Comparison of ENCODE assay signal across 11 mouse cellular contexts in genomic region chr3:55572297-55572681, GRCm38 (mm10).
DNase-seq lines count a peak whose midpoint lies in the region; ATAC-seq lines count a peak whose summit lies in the region.
"Had no signal": no experiment of that assay in that cellular context is flagged by ENCODE, and none has a peak within 500 bp of the region (broad histone marks: within the 10 kb centered on the region; RNA-seq: fewer than 3 reads in every experiment).

No protein-coding gene starts in this region.

- H3K36me3 ChIP-seq in forebrain, embryonic 13.5 days (ENCODE audit: poor library complexity, severe bottlenecking): no peaks in the 10 kb centered on the region
- no peaks in the 10 kb centered on the region for H3K36me3 ChIP-seq in forebrain, embryonic 10.5 days (replicated peaks)
- H3K36me3 ChIP-seq in forebrain, embryonic 16.5 days (ENCODE audit: control insufficient read depth, insufficient read depth): no peaks in the 10 kb centered on the region
- H3K36me3 ChIP-seq in midbrain, embryonic 13.5 days: no peaks in the 10 kb centered on the region

- H3K4me2 ChIP-seq in forebrain, embryonic 13.5 days: peak overlapping the region; percentile 21; the same call in 1 of the 2 replicates
- H3K4me2 ChIP-seq in forebrain, embryonic 16.5 days (ENCODE audit: low read length): peak overlapping the region; percentile 33
- H3K4me2 ChIP-seq in midbrain, embryonic 13.5 days (replicated peaks): peak overlapping the region; percentile 34; the same call in 1 of the 2 replicates

- H3K9me3 ChIP-seq in forebrain, embryonic 13.5 days (replicated peaks): no peaks in the 10 kb centered on the region
- H3K9me3 ChIP-seq in forebrain, embryonic 10.5 days: no peaks in the 10 kb centered on the region
- no peaks in the 10 kb centered on the region for H3K9me3 ChIP-seq in forebrain, embryonic 16.5 days (ENCODE audit: control insufficient read depth, low read length)
- H3K9me3 ChIP-seq in midbrain, embryonic 13.5 days: no peaks in the 10 kb centered on the region

- WGBS in forebrain, embryonic 13.5 days: 70% methylated on average over 4 of the region's 4 CpGs
- 82% methylated on average over 4 of the region's 4 CpGs for WGBS in forebrain, embryonic 10.5 days
- WGBS in forebrain, embryonic 16.5 days: 62% methylated on average over 4 of the region's 4 CpGs
- 63% methylated on average over 4 of the region's 4 CpGs for WGBS in midbrain, embryonic 13.5 days

- H3K4me1 ChIP-seq in forebrain, embryonic 13.5 days: peaks cover 14% of the 10 kb centered on the region
- H3K4me1 ChIP-seq in forebrain, embryonic 10.5 days: peaks cover 18% of the 10 kb centered on the region
- H3K4me1 ChIP-seq in forebrain, embryonic 16.5 days (replicated peaks; ENCODE audit: control insufficient read depth, insufficient read depth, low read length): peaks cover 9% of the 10 kb centered on the region
- peaks cover 21% of the 10 kb centered on the region for H3K4me1 ChIP-seq in midbrain, embryonic 13.5 days (replicated peaks)

- no peaks in the 10 kb centered on the region for H3K27me3 ChIP-seq in forebrain, embryonic 13.5 days
- no peaks in the 10 kb centered on the region for H3K27me3 ChIP-seq in forebrain, embryonic 10.5 days (ENCODE audit: poor library complexity, severe bottlenecking)
- H3K27me3 ChIP-seq in forebrain, embryonic 16.5 days (replicated peaks; ENCODE audit: control insufficient read depth, insufficient read depth, low read length): no peaks in the 10 kb centered on the region
- no peaks in the 10 kb centered on the region for H3K27me3 ChIP-seq in midbrain, embryonic 13.5 days

- no peak for DNase-seq in forebrain, embryonic 10.5 days (ENCODE audit: extremely low spot score, low spot score)
- peak; percentile 33 for DNase-seq in NIH3T3 (ENCODE audit: low read depth)
- DNase-seq in lung, postnatal 36 days: no peak
- DNase-seq in kidney, adult 8-10 months: no peak
- DNase-seq: liver had no signal

- ATAC-seq in forebrain, embryonic 13.5 days: peak; percentile 24
- ATAC-seq in forebrain, embryonic 16.5 days: peak; percentile 25; the same call in 1 of the 2 replicates
- peak; percentile 51; the same call in 1 of the 2 replicates for ATAC-seq in midbrain, embryonic 13.5 days
- no peak for ATAC-seq in inflammation-experienced regulatory T-cells, adult 6 months
- ATAC-seq: intestine, embryonic 16.5 days had no signal

- no peak overlapping the region for H3K27ac ChIP-seq in forebrain, embryonic 13.5 days
- H3K27ac ChIP-seq in forebrain, embryonic 10.5 days: no peak overlapping the region
- no peak overlapping the region for H3K27ac ChIP-seq in forebrain, embryonic 16.5 days (ENCODE audit: low read length)
- H3K27ac ChIP-seq in midbrain, embryonic 13.5 days: peak overlapping the region; percentile 77

- H3K4me3 ChIP-seq in forebrain, embryonic 13.5 days: no peak overlapping the region
- H3K4me3 ChIP-seq in forebrain, embryonic 10.5 days: no peak overlapping the region
- H3K4me3 ChIP-seq in forebrain, embryonic 16.5 days (replicated peaks; ENCODE audit: low read length): no peak overlapping the region
- H3K4me3 ChIP-seq in midbrain, embryonic 13.5 days (replicated peaks): no peak overlapping the region
- H3K4me3 ChIP-seq: erythroblast, embryonic 14.5 days had no signal

- H3K9ac ChIP-seq in forebrain, embryonic 13.5 days: no peak overlapping the region
- H3K9ac ChIP-seq in forebrain, embryonic 16.5 days (replicated peaks; ENCODE audit: low read depth, low read length): no peak overlapping the region
- 0 out of 2 replicates have a peak overlapping the region, but pooled peaks have one; percentile 19 for H3K9ac ChIP-seq in midbrain, embryonic 13.5 days (replicated peaks)
